Mouse (Mus musculus): Measurements from ENCODE around the gene Exoc7. TPM values are rescaled to one million over a fixed set of nuclear protein-coding genes. Genes with fewer than 3 reads are reported as not detected.
A peak's percentile ranks its signal among the peaks of the same experiment; 100 is the strongest.

The Exoc7 gene
- polyA plus RNA-seq, 1 experiment from 2014 or later = 79.2 TPM

- Histone ChIP-seq H3K27me3 (ENCODE audit: insufficient read depth, poor library complexity, severe bottlenecking) (peaks cover 16% of the 10 kb centered on the region; the same call in 1 of the 2 replicates), H3K9me3 (peaks cover 3% of the 10 kb centered on the region; the same call in 1 of the 2 replicates), H3K36me3 (peaks cover 24% of the 10 kb centered on the region), H3K4me3 (no peak overlapping the region), H3K4me1 (replicated peaks) (peaks cover 14% of the 10 kb centered on the region), H3K27ac (no peak overlapping the region)
- WGBS = 92% methylated on average over 12 of the region's 12 CpGs
- DNase-seq (ENCODE audit: low spot score) = no peak
Observed at GRCm38 (mm10) chr11:116307762-116308531, 914 bp upstream of the Exoc7 start.

- Histone ChIP-seq H3K27me3 (ENCODE audit: insufficient read depth, poor library complexity, severe bottlenecking) (peaks cover 16% of the 10 kb centered on the region; the same call in 1 of the 2 replicates), H3K4me3 (peak overlapping the region; percentile 91), H3K36me3 (peaks cover 40% of the 10 kb centered on the region), H3K4me1 (replicated peaks) (peaks cover 14% of the 10 kb centered on the region), H3K9me3 (peaks cover 5% of the 10 kb centered on the region; the same call in 1 of the 2 replicates), H3K27ac (peak overlapping the region; percentile 88)
- peak; percentile 96 for DNase-seq (ENCODE audit: low spot score)
- WGBS = 2% methylated on average over 53 of the region's 53 CpGs
Observed at GRCm38 (mm10) chr11:116306126-116306982, 679 bp downstream of the Exoc7 start.

- Histone ChIP-seq H3K4me3 (peak overlapping the region; percentile 91), H3K9me3 (peaks cover 5% of the 10 kb centered on the region; the same call in 1 of the 2 replicates), H3K27me3 (ENCODE audit: insufficient read depth, poor library complexity, severe bottlenecking) (peaks cover 16% of the 10 kb centered on the region; the same call in 1 of the 2 replicates), H3K4me1 (replicated peaks) (peaks cover 14% of the 10 kb centered on the region), H3K27ac (no peak overlapping the region), H3K36me3 (peaks cover 49% of the 10 kb centered on the region)
- WGBS = 96% methylated on average over 2 of the region's 2 CpGs
- DNase-seq (ENCODE audit: low spot score) = no peak
Observed at GRCm38 (mm10) chr11:116305423-116305822, 1.6 kb downstream of the Exoc7 start.

- Histone ChIP-seq H3K27me3 (ENCODE audit: insufficient read depth, poor library complexity, severe bottlenecking) (no peaks in the 10 kb centered on the region), H3K27ac (no peak overlapping the region), H3K4me3 (no peak overlapping the region), H3K36me3 (peaks cover 100% of the 10 kb centered on the region), H3K9me3 (0 out of 2 replicates have a peak, but pooled peaks cover 2% of the 10 kb centered on the region), H3K4me1 (replicated peaks) (peaks cover 9% of the 10 kb centered on the region; the same call in 1 of the 2 replicates)
- WGBS = 90% methylated on average over 6 of the region's 6 CpGs
- no peak for DNase-seq (ENCODE audit: low spot score)
Observed at GRCm38 (mm10) chr11:116298621-116299020, 8.4 kb downstream of the Exoc7 start.

- no peaks in the 10 kb centered on the region for H3K27me3 ChIP-seq (ENCODE audit: insufficient read depth, poor library complexity, severe bottlenecking)
- WGBS = 89% methylated on average over 11 of the region's 11 CpGs
- H3K4me1 ChIP-seq (replicated peaks) = peaks cover 13% of the 10 kb centered on the region; the same call in 1 of the 2 replicates
- 0 out of 2 replicates have a peak, but pooled peaks cover 2% of the 10 kb centered on the region for H3K9me3 ChIP-seq
- H3K4me3 ChIP-seq = no peak overlapping the region
- no peak for DNase-seq (ENCODE audit: low spot score)
- H3K27ac ChIP-seq = no peak overlapping the region
- H3K36me3 ChIP-seq = peaks cover 99% of the 10 kb centered on the region
Observed at GRCm38 (mm10) chr11:116298221-116298620, 8.8 kb downstream of the Exoc7 start.

- Histone ChIP-seq H3K4me1 (replicated peaks) (peaks cover 18% of the 10 kb centered on the region; the same call in 1 of the 2 replicates), H3K9me3 (0 out of 2 replicates have a peak, but pooled peaks cover 2% of the 10 kb centered on the region), H3K36me3 (peaks cover 98% of the 10 kb centered on the region), H3K4me3 (no peak overlapping the region), H3K27me3 (ENCODE audit: insufficient read depth, poor library complexity, severe bottlenecking) (no peaks in the 10 kb centered on the region), H3K27ac (no peak overlapping the region)
- no peak for DNase-seq (ENCODE audit: low spot score)
- 82% methylated on average over 3 of the region's 3 CpGs for whole genome bisulfite sequencing
Observed at GRCm38 (mm10) chr11:116297017-116297416, 10.0 kb downstream of the Exoc7 start.

- no peaks in the 10 kb centered on the region for H3K9me3 ChIP-seq
- DNase-seq (ENCODE audit: low spot score) = no peak
- peaks cover 96% of the 10 kb centered on the region for H3K36me3 ChIP-seq
- WGBS = 90% methylated on average over 8 of the region's 8 CpGs
- peaks cover 18% of the 10 kb centered on the region; the same call in 1 of the 2 replicates for H3K4me1 ChIP-seq (replicated peaks)
- H3K27ac ChIP-seq = no peak overlapping the region
- no peaks in the 10 kb centered on the region for H3K27me3 ChIP-seq (ENCODE audit: insufficient read depth, poor library complexity, severe bottlenecking)
- H3K4me3 ChIP-seq = no peak overlapping the region
Observed at GRCm38 (mm10) chr11:116296191-116296734, 10.8 kb downstream of the Exoc7 start.

- Histone ChIP-seq H3K27me3 (ENCODE audit: insufficient read depth, poor library complexity, severe bottlenecking) (no peaks in the 10 kb centered on the region), H3K9me3 (no peaks in the 10 kb centered on the region), H3K36me3 (peaks cover 96% of the 10 kb centered on the region), H3K27ac (no peak overlapping the region), H3K4me1 (replicated peaks) (peaks cover 18% of the 10 kb centered on the region; the same call in 1 of the 2 replicates), H3K4me3 (no peak overlapping the region)
- 34% methylated on average over 5 of the region's 5 CpGs for WGBS
- peak; percentile 60 for DNase-seq (ENCODE audit: low spot score)
Observed at GRCm38 (mm10) chr11:116294319-116294718, 12.7 kb downstream of the Exoc7 start.

GRCm38 (mm10) chr11:116293538-116294137, 13.4 kb downstream of the Exoc7 start:
- WGBS = 78% methylated on average over 12 of the region's 12 CpGs

GRCm38 (mm10) chr11:116292401-116292800, 14.6 kb downstream of the Exoc7 start:
- H3K36me3 ChIP-seq = peaks cover 96% of the 10 kb centered on the region
- 91% methylated on average over 13 of the region's 13 CpGs for WGBS

More at GRCm38 (mm10) chr11:116293538-116294137, 13.4 kb downstream of the Exoc7 start:
- Histone ChIP-seq H3K4me1 (replicated peaks) (peaks cover 18% of the 10 kb centered on the region; the same call in 1 of the 2 replicates), H3K4me3 (no peak overlapping the region), H3K36me3 (peaks cover 96% of the 10 kb centered on the region), H3K27ac (no peak overlapping the region), H3K27me3 (ENCODE audit: insufficient read depth, poor library complexity, severe bottlenecking) (no peaks in the 10 kb centered on the region), H3K9me3 (no peaks in the 10 kb centered on the region)
- DNase-seq (ENCODE audit: low spot score) = no peak

GRCm38 (mm10) chr11:116290556-116290955, 16.5 kb downstream of the Exoc7 start:
- peaks cover 79% of the 10 kb centered on the region for H3K36me3 ChIP-seq
- no peaks in the 10 kb centered on the region for H3K9me3 ChIP-seq
- H3K4me3 ChIP-seq = no peak overlapping the region
- H3K4me1 ChIP-seq (replicated peaks) = peaks cover 25% of the 10 kb centered on the region; the same call in 1 of the 2 replicates
- peaks cover 4% of the 10 kb centered on the region for H3K27me3 ChIP-seq (ENCODE audit: insufficient read depth, poor library complexity, severe bottlenecking)
- no peak for DNase-seq (ENCODE audit: low spot score)
- no peak overlapping the region for H3K27ac ChIP-seq
- WGBS = 85% methylated on average over 8 of the region's 8 CpGs

More at GRCm38 (mm10) chr11:116292401-116292800, 14.6 kb downstream of the Exoc7 start:
- Histone ChIP-seq H3K4me1 (replicated peaks) (peaks cover 18% of the 10 kb centered on the region; the same call in 1 of the 2 replicates), H3K4me3 (no peak overlapping the region), H3K27me3 (ENCODE audit: insufficient read depth, poor library complexity, severe bottlenecking) (no peaks in the 10 kb centered on the region), H3K27ac (no peak overlapping the region), H3K9me3 (no peaks in the 10 kb centered on the region)
- DNase-seq (ENCODE audit: low spot score) = no peak

- Histone ChIP-seq H3K4me1 (replicated peaks) (peaks cover 13% of the 10 kb centered on the region), H3K9me3 (0 out of 2 replicates have a peak, but pooled peaks cover 2% of the 10 kb centered on the region), H3K4me3 (no peak overlapping the region), H3K27me3 (ENCODE audit: insufficient read depth, poor library complexity, severe bottlenecking) (peaks cover 36% of the 10 kb centered on the region), H3K27ac (peak overlapping the region; percentile 2; the same call in 1 of the 2 replicates), H3K36me3 (peaks cover 49% of the 10 kb centered on the region)
- DNase-seq (ENCODE audit: low spot score) = no peak
- WGBS = 76% methylated on average over 5 of the region's 5 CpGs
Observed at GRCm38 (mm10) chr11:116287351-116287750, 19.7 kb downstream of the Exoc7 start.
